Mouse (Mus musculus): ENCODE measurements around the gene Camsap3. TPM values are rescaled to one million over a fixed set of nuclear protein-coding genes. Genes with fewer than 3 reads are reported as not detected.

Camsap3 gene
- polyA plus RNA-seq, 2 experiments, result 6.6 to 13.7 TPM

GRCm38 (mm10) chr8:3587391-3588257 lies 531 bp downstream of the Camsap3 start:
- 4% methylated on average over 30 of the region's 77 CpGs for WGBS
- peak; percentile 78 for ATAC-seq (ENCODE audit: low FRiP score, low read depth)

GRCm38 (mm10) chr8:3588258-3588633 lies 1.2 kb downstream of the Camsap3 start:
- 1% methylated on average over 11 of the region's 11 CpGs for WGBS
- no peak for TF ChIP-seq POLR2A (IDR thresholded peaks at IDR 0.05; ENCODE audit: borderline replicate concordance, extremely low read depth, insufficient read depth, insufficient read length)
- H3K27me3 ChIP-seq (ENCODE audit: control insufficient read depth, insufficient read depth, low read length), result 0 out of 2 replicates have a peak, but pooled peaks cover 4% of the 10 kb centered on the region
- DNase-seq (ENCODE audit: low spot score) (no peak), ATAC-seq (ENCODE audit: low FRiP score, low read depth) (peak; percentile 16; the same call in 1 of the 2 replicates)
- no peaks in the 10 kb centered on the region for H3K9me3 ChIP-seq (ENCODE audit: control insufficient read depth, low read length)
- no peak overlapping the region for H3K27ac ChIP-seq (replicated peaks; ENCODE audit: low read depth, low read length)
- H3K4me3 ChIP-seq (replicated peaks; ENCODE audit: low read length), result peak overlapping the region; percentile 72
- peak overlapping the region; percentile 70 for H3K9ac ChIP-seq (ENCODE audit: low read depth, low read length, severe bottlenecking)
- H3K4me2 ChIP-seq (replicated peaks; ENCODE audit: low read depth, low read length, severe bottlenecking), result peak overlapping the region; percentile 94
- peaks cover 4% of the 10 kb centered on the region; the same call in 1 of the 2 replicates for H3K4me1 ChIP-seq (ENCODE audit: control insufficient read depth, insufficient read depth, low read length)
- no peaks in the 10 kb centered on the region for H3K36me3 ChIP-seq (ENCODE audit: control insufficient read depth, insufficient read depth, low read length)

More at GRCm38 (mm10) chr8:3587391-3588257, 531 bp downstream of the Camsap3 start:
- Histone ChIP-seq H3K27ac (replicated peaks; ENCODE audit: low read depth, low read length) (peak overlapping the region; percentile 58), H3K9ac (ENCODE audit: low read depth, low read length, severe bottlenecking) (peak overlapping the region; percentile 70), H3K36me3 (ENCODE audit: control insufficient read depth, insufficient read depth, low read length) (no peaks in the 10 kb centered on the region), H3K9me3 (ENCODE audit: control insufficient read depth, low read length) (no peaks in the 10 kb centered on the region), H3K4me3 (replicated peaks; ENCODE audit: low read length) (peak overlapping the region; percentile 72), H3K4me1 (ENCODE audit: control insufficient read depth, insufficient read depth, low read length) (peaks cover 4% of the 10 kb centered on the region; the same call in 1 of the 2 replicates), H3K4me2 (replicated peaks; ENCODE audit: low read depth, low read length, severe bottlenecking) (peak overlapping the region; percentile 94), H3K27me3 (ENCODE audit: control insufficient read depth, insufficient read depth, low read length) (0 out of 2 replicates have a peak, but pooled peaks cover 4% of the 10 kb centered on the region)
- DNase-seq (ENCODE audit: low spot score), result peak; percentile 53
- TF ChIP-seq POLR2A (IDR thresholded peaks at IDR 0.05; ENCODE audit: borderline replicate concordance, extremely low read depth, insufficient read depth, insufficient read length), result no peak

- no peak for TF ChIP-seq POLR2A (IDR thresholded peaks at IDR 0.05; ENCODE audit: borderline replicate concordance, extremely low read depth, insufficient read depth, insufficient read length)
- Histone ChIP-seq H3K27me3 (ENCODE audit: control insufficient read depth, insufficient read depth, low read length) (no peaks in the 10 kb centered on the region), H3K4me1 (ENCODE audit: control insufficient read depth, insufficient read depth, low read length) (no peaks in the 10 kb centered on the region), H3K4me2 (replicated peaks; ENCODE audit: low read depth, low read length, severe bottlenecking) (no peak overlapping the region), H3K9me3 (ENCODE audit: control insufficient read depth, low read length) (no peaks in the 10 kb centered on the region), H3K9ac (ENCODE audit: low read depth, low read length, severe bottlenecking) (no peak overlapping the region), H3K27ac (replicated peaks; ENCODE audit: low read depth, low read length) (no peak overlapping the region), H3K36me3 (ENCODE audit: control insufficient read depth, insufficient read depth, low read length) (peaks cover 5% of the 10 kb centered on the region; the same call in 1 of the 2 replicates), H3K4me3 (replicated peaks; ENCODE audit: low read length) (no peak overlapping the region)
- 67% methylated on average over 3 of the region's 3 CpGs for WGBS
- DNase-seq (ENCODE audit: low spot score) (no peak), ATAC-seq (ENCODE audit: low FRiP score, low read depth) (no peak)
Observed at GRCm38 (mm10) chr8:3593470-3593869, 6.4 kb downstream of the Camsap3 start.

GRCm38 (mm10) chr8:3594466-3594865 lies 7.4 kb downstream of the Camsap3 start:
- Histone ChIP-seq H3K4me3 (replicated peaks; ENCODE audit: low read length) (no peak overlapping the region), H3K4me2 (replicated peaks; ENCODE audit: low read depth, low read length, severe bottlenecking) (no peak overlapping the region), H3K9ac (ENCODE audit: low read depth, low read length, severe bottlenecking) (no peak overlapping the region), H3K27ac (replicated peaks; ENCODE audit: low read depth, low read length) (no peak overlapping the region), H3K9me3 (ENCODE audit: control insufficient read depth, low read length) (no peaks in the 10 kb centered on the region), H3K36me3 (ENCODE audit: control insufficient read depth, insufficient read depth, low read length) (peaks cover 6% of the 10 kb centered on the region; the same call in 1 of the 2 replicates), H3K27me3 (ENCODE audit: control insufficient read depth, insufficient read depth, low read length) (no peaks in the 10 kb centered on the region), H3K4me1 (ENCODE audit: control insufficient read depth, insufficient read depth, low read length) (no peaks in the 10 kb centered on the region)
- 94% methylated on average over 2 of the region's 2 CpGs for WGBS
- ATAC-seq (ENCODE audit: low FRiP score, low read depth) (no peak), DNase-seq (ENCODE audit: low spot score) (no peak)
- no peak for TF ChIP-seq POLR2A (IDR thresholded peaks at IDR 0.05; ENCODE audit: borderline replicate concordance, extremely low read depth, insufficient read depth, insufficient read length)

- H3K27ac ChIP-seq (replicated peaks; ENCODE audit: low read depth, low read length), result no peak overlapping the region
- ATAC-seq (ENCODE audit: low FRiP score, low read depth), result no peak
- H3K36me3 ChIP-seq (ENCODE audit: control insufficient read depth, insufficient read depth, low read length), result peaks cover 12% of the 10 kb centered on the region
- 63% methylated on average over 3 of the region's 3 CpGs for WGBS
- no peak overlapping the region for H3K4me2 ChIP-seq (replicated peaks; ENCODE audit: low read depth, low read length, severe bottlenecking)
- TF ChIP-seq POLR2A (IDR thresholded peaks at IDR 0.05; ENCODE audit: borderline replicate concordance, extremely low read depth, insufficient read depth, insufficient read length), result no peak
- H3K4me1 ChIP-seq (ENCODE audit: control insufficient read depth, insufficient read depth, low read length), result no peaks in the 10 kb centered on the region
- no peak overlapping the region for H3K4me3 ChIP-seq (replicated peaks; ENCODE audit: low read length)
- H3K27me3 ChIP-seq (ENCODE audit: control insufficient read depth, insufficient read depth, low read length), result no peaks in the 10 kb centered on the region
- DNase-seq (ENCODE audit: low spot score), result no peak
- H3K9me3 ChIP-seq (ENCODE audit: control insufficient read depth, low read length), result no peaks in the 10 kb centered on the region
- no peak overlapping the region for H3K9ac ChIP-seq (ENCODE audit: low read depth, low read length, severe bottlenecking)
Observed at GRCm38 (mm10) chr8:3598054-3598453, 11.0 kb downstream of the Camsap3 start.

Measured in limb, embryonic 14.5 days (tissue).